Mouse (Mus musculus): Measurements from ENCODE around the gene Gm20388. TPM values are rescaled to one million over a fixed set of nuclear protein-coding genes. Genes with fewer than 3 reads are reported as not detected.

The Gm20388 gene
- polyA plus RNA-seq, 1 experiment from 2014 or later, result not detected

- Histone ChIP-seq H3K4me3 (ENCODE audit: low read depth, low read length) (no peak overlapping the region), H3K4me2 (no peak overlapping the region), H3K27me3 (ENCODE audit: control insufficient read depth, insufficient read depth, low read length) (no peaks in the 10 kb centered on the region), H3K9ac (ENCODE audit: low read length) (no peak overlapping the region), H3K9me3 (ENCODE audit: control insufficient read depth, low read length) (no peaks in the 10 kb centered on the region), H3K4me1 (ENCODE audit: control insufficient read depth, insufficient read depth, low read length) (peaks cover 15% of the 10 kb centered on the region), H3K27ac (ENCODE audit: low read depth, low read length) (0 out of 2 replicates have a peak overlapping the region, but pooled peaks have one; percentile 9), H3K36me3 (ENCODE audit: control insufficient read depth, insufficient read depth, low read length) (no peaks in the 10 kb centered on the region)
- ATAC-seq (ENCODE audit: low FRiP score), result no peak
- 78% methylated on average over 16 of the region's 16 CpGs for WGBS
- DNase-seq (ENCODE audit: low spot score, missing footprints), result no peak
Observed at GRCm38 (mm10) chr8:122638601-122639000, 2728.0 kb downstream of the Gm20388 start.

GRCm38 (mm10) chr8:122639521-122640248, 2729.0 kb downstream of the Gm20388 start:
- DNase-seq (ENCODE audit: low spot score, missing footprints) (peak; percentile 92), ATAC-seq (ENCODE audit: low FRiP score) (peak; percentile 57)
- H3K36me3 ChIP-seq (ENCODE audit: control insufficient read depth, insufficient read depth, low read length), result no peaks in the 10 kb centered on the region
- H3K9me3 ChIP-seq (ENCODE audit: control insufficient read depth, low read length), result no peaks in the 10 kb centered on the region
- no peak overlapping the region for H3K4me3 ChIP-seq (ENCODE audit: low read depth, low read length)
- WGBS, result 51% methylated on average over 16 of the region's 16 CpGs
- H3K9ac ChIP-seq (ENCODE audit: low read length), result peak overlapping the region; percentile 20; the same call in 1 of the 2 replicates
- peaks cover 15% of the 10 kb centered on the region for H3K4me1 ChIP-seq (ENCODE audit: control insufficient read depth, insufficient read depth, low read length)
- no peak overlapping the region for H3K4me2 ChIP-seq
- no peaks in the 10 kb centered on the region for H3K27me3 ChIP-seq (ENCODE audit: control insufficient read depth, insufficient read depth, low read length)
- H3K27ac ChIP-seq (ENCODE audit: low read depth, low read length), result peak overlapping the region; percentile 54

GRCm38 (mm10) chr8:122640825-122641224, 2730.2 kb downstream of the Gm20388 start:
- Histone ChIP-seq H3K4me2 (no peak overlapping the region), H3K9ac (ENCODE audit: low read length) (no peak overlapping the region), H3K36me3 (ENCODE audit: control insufficient read depth, insufficient read depth, low read length) (no peaks in the 10 kb centered on the region), H3K9me3 (ENCODE audit: control insufficient read depth, low read length) (no peaks in the 10 kb centered on the region), H3K27ac (ENCODE audit: low read depth, low read length) (no peak overlapping the region), H3K27me3 (ENCODE audit: control insufficient read depth, insufficient read depth, low read length) (no peaks in the 10 kb centered on the region), H3K4me1 (ENCODE audit: control insufficient read depth, insufficient read depth, low read length) (peaks cover 15% of the 10 kb centered on the region), H3K4me3 (ENCODE audit: low read depth, low read length) (no peak overlapping the region)
- no peak for ATAC-seq (ENCODE audit: low FRiP score)
- WGBS, result 91% methylated on average over 4 of the region's 4 CpGs
- no peak for DNase-seq (ENCODE audit: low spot score, missing footprints)

GRCm38 (mm10) chr8:122641406-122641805, 2730.8 kb downstream of the Gm20388 start:
- Histone ChIP-seq H3K4me1 (ENCODE audit: control insufficient read depth, insufficient read depth, low read length) (peaks cover 15% of the 10 kb centered on the region), H3K4me3 (ENCODE audit: low read depth, low read length) (no peak overlapping the region), H3K36me3 (ENCODE audit: control insufficient read depth, insufficient read depth, low read length) (no peaks in the 10 kb centered on the region), H3K27ac (ENCODE audit: low read depth, low read length) (no peak overlapping the region), H3K27me3 (ENCODE audit: control insufficient read depth, insufficient read depth, low read length) (no peaks in the 10 kb centered on the region), H3K9ac (ENCODE audit: low read length) (no peak overlapping the region), H3K4me2 (no peak overlapping the region), H3K9me3 (ENCODE audit: control insufficient read depth, low read length) (no peaks in the 10 kb centered on the region)
- ATAC-seq (ENCODE audit: low FRiP score) (no peak), DNase-seq (ENCODE audit: low spot score, missing footprints) (no peak)
- 88% methylated on average over 15 of the region's 15 CpGs for WGBS

GRCm38 (mm10) chr8:122642071-122642470, 2731.4 kb downstream of the Gm20388 start:
- ATAC-seq (ENCODE audit: low FRiP score) (no peak), DNase-seq (ENCODE audit: low spot score, missing footprints) (no peak)
- H3K4me2 ChIP-seq, result no peak overlapping the region
- no peak overlapping the region for H3K9ac ChIP-seq (ENCODE audit: low read length)
- H3K36me3 ChIP-seq (ENCODE audit: control insufficient read depth, insufficient read depth, low read length), result no peaks in the 10 kb centered on the region
- H3K27ac ChIP-seq (ENCODE audit: low read depth, low read length), result no peak overlapping the region
- no peaks in the 10 kb centered on the region for H3K9me3 ChIP-seq (ENCODE audit: control insufficient read depth, low read length)
- no peaks in the 10 kb centered on the region for H3K27me3 ChIP-seq (ENCODE audit: control insufficient read depth, insufficient read depth, low read length)
- no peak overlapping the region for H3K4me3 ChIP-seq (ENCODE audit: low read depth, low read length)
- peaks cover 15% of the 10 kb centered on the region for H3K4me1 ChIP-seq (ENCODE audit: control insufficient read depth, insufficient read depth, low read length)
- WGBS, result 74% methylated on average over 9 of the region's 9 CpGs

- 81% methylated on average over 6 of the region's 6 CpGs for WGBS
- no peak for ATAC-seq (ENCODE audit: low FRiP score)
Observed at GRCm38 (mm10) chr8:122644175-122644954, 2733.7 kb downstream of the Gm20388 start.

GRCm38 (mm10) chr8:122646337-122646736, 2735.7 kb downstream of the Gm20388 start:
- Histone ChIP-seq H3K27ac (ENCODE audit: low read depth, low read length) (no peak overlapping the region), H3K4me2 (no peak overlapping the region), H3K9ac (ENCODE audit: low read length) (no peak overlapping the region), H3K9me3 (ENCODE audit: control insufficient read depth, low read length) (no peaks in the 10 kb centered on the region), H3K4me1 (ENCODE audit: control insufficient read depth, insufficient read depth, low read length) (no peaks in the 10 kb centered on the region), H3K36me3 (ENCODE audit: control insufficient read depth, insufficient read depth, low read length) (no peaks in the 10 kb centered on the region), H3K27me3 (ENCODE audit: control insufficient read depth, insufficient read depth, low read length) (no peaks in the 10 kb centered on the region), H3K4me3 (ENCODE audit: low read depth, low read length) (no peak overlapping the region)
- no peak for DNase-seq (ENCODE audit: low spot score, missing footprints)
- WGBS, result 90% methylated on average over 16 of the region's 16 CpGs
- no peak for ATAC-seq (ENCODE audit: low FRiP score)

More at GRCm38 (mm10) chr8:122644175-122644954, 2733.7 kb downstream of the Gm20388 start:
- no peaks in the 10 kb centered on the region for H3K9me3 ChIP-seq (ENCODE audit: control insufficient read depth, low read length)
- no peak overlapping the region for H3K9ac ChIP-seq (ENCODE audit: low read length)
- no peak overlapping the region for H3K4me3 ChIP-seq (ENCODE audit: low read depth, low read length)
- H3K27ac ChIP-seq (ENCODE audit: low read depth, low read length), result no peak overlapping the region
- peaks cover 7% of the 10 kb centered on the region; the same call in 1 of the 2 replicates for H3K4me1 ChIP-seq (ENCODE audit: control insufficient read depth, insufficient read depth, low read length)
- H3K36me3 ChIP-seq (ENCODE audit: control insufficient read depth, insufficient read depth, low read length), result no peaks in the 10 kb centered on the region
- no peak for DNase-seq (ENCODE audit: low spot score, missing footprints)
- H3K4me2 ChIP-seq, result no peak overlapping the region
- no peaks in the 10 kb centered on the region for H3K27me3 ChIP-seq (ENCODE audit: control insufficient read depth, insufficient read depth, low read length)

GRCm38 (mm10) chr8:122648192-122648970, 2737.7 kb downstream of the Gm20388 start:
- WGBS, result 76% methylated on average over 15 of the region's 15 CpGs
- Histone ChIP-seq H3K27me3 (ENCODE audit: control insufficient read depth, insufficient read depth, low read length) (no peaks in the 10 kb centered on the region), H3K4me1 (ENCODE audit: control insufficient read depth, insufficient read depth, low read length) (no peaks in the 10 kb centered on the region; the same call in 1 of the 2 replicates), H3K4me2 (no peak overlapping the region), H3K4me3 (ENCODE audit: low read depth, low read length) (no peak overlapping the region), H3K9me3 (ENCODE audit: control insufficient read depth, low read length) (no peaks in the 10 kb centered on the region), H3K36me3 (ENCODE audit: control insufficient read depth, insufficient read depth, low read length) (no peaks in the 10 kb centered on the region), H3K9ac (ENCODE audit: low read length) (no peak overlapping the region), H3K27ac (ENCODE audit: low read depth, low read length) (no peak overlapping the region)
- ATAC-seq (ENCODE audit: low FRiP score) (no peak), DNase-seq (ENCODE audit: low spot score, missing footprints) (no peak)

Data from midbrain, embryonic 11.5 days (tissue).